Mouse (Mus musculus) MEL (cell line): ENCODE measurements around the gene Tcl1b5.
"Not testable (repeated sequence)": the region's sequence is repeated elsewhere in the genome, so short reads cannot be mapped to it uniquely, and the experiment has no call there.

ENCODE experiments used
- MXI1 ChIP-seq: IDR thresholded peaks from 2 replicates; pipeline ENCODE4 v1.6.1; 2011; ENCODE audit warnings: mild to moderate bottlenecking, low read depth, low read length, improper control_type of control experiment
- POLR2A ChIP-seq, 2 experiments: IDR thresholded peaks; 2 replicates each; pipeline ENCODE4 v1.6.1; 2011 to 2012; ENCODE audit warnings: low read length in 2 of 2, mild to moderate bottlenecking in 2 of 2, control low read depth in 1 of 2, improper control_type of control experiment in 1 of 2, low read depth in 1 of 2, moderate library complexity in 1 of 2; ENCODE audit not compliant: control insufficient read depth in 1 of 2, insufficient read depth in 1 of 2, poor library complexity in 1 of 2
- TBP ChIP-seq: IDR thresholded peaks from 2 replicates; pipeline ENCODE4 v1.8.0; 2011; ENCODE audit warnings: low read depth, low read length, improper control_type of control experiment
- TCF12 ChIP-seq: IDR thresholded peaks from 2 replicates; pipeline ENCODE4 v1.6.1; 2014; ENCODE audit warnings: low read depth, mild to moderate bottlenecking, inconsistent platforms, low read length, improper control_type of control experiment, moderate library complexity
- USF1 ChIP-seq: IDR thresholded peaks from 2 replicates; pipeline ENCODE4 v1.6.1; 2014; ENCODE audit warnings: low read depth, mild to moderate bottlenecking, inconsistent platforms, low read length, improper control_type of control experiment, moderate library complexity
- ZC3H11A ChIP-seq: IDR thresholded peaks from 2 replicates; pipeline ENCODE4 v1.6.1; 2012; ENCODE audit warnings: low read depth, mild to moderate bottlenecking, inconsistent platforms, low read length, improper control_type of control experiment

- not testable (repeated sequence) for TF ChIP-seq POLR2A (IDR thresholded peaks at IDR 0.05; ENCODE audit: control insufficient read depth in 1 of 2, insufficient read depth in 1 of 2, low read depth in 1 of 2, low read length in 2 of 2, poor library complexity in 1 of 2); ZC3H11A; MXI1; TCF12; USF1; TBP
Observed at GRCm38 (mm10) chr12:105129494-105130205, 46.5 kb upstream of the Tcl1b5 start.
